Comparison of ENCODE assay signal across 8 mouse cellular contexts in the genomic region with DNA sequence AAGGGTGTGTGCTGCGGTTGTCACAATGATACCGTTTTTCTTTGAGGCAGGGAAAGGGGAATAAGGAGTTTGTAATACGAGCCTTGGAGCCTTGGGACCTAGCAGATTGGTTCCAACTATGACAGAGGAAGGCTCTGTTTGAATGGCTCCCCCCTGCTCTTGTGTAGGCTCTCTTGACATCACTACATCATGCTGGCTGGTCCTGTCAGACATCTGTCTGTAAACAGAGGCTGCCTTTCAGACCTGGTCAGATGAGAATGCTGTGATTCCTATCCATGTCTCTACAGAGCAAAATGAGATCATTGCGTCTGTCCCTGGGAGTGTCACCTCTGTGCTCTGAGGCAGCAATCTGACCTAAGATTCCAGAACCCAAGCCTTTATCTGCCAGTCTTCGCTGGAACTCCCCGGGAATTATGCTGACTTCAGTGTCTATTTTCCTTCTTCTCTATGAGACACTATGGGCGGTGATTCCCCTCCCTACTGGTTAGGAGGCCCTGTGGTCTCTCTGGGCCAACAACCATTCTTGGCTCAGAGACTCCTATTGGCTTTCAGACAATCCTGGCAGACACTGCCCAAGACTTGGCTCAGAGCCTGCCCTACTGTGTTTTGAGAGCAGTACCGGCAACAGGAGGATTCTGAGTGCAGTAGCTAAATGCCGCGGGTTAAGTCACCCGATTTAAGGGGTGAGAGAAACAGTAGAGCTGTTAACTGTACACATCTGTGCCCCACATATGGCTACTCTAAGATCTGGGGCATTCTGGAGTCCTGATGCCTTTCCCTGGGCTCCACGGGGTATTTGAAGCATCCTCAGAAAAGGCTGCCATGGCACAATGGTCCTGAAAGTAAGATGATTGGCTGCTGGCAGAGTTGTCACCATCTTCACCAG.
DNase-seq lines count a peak whose midpoint lies in the region; ATAC-seq and TF ChIP-seq lines count a peak whose summit lies in the region.
"Had no signal": no experiment of that assay in that cellular context is flagged by ENCODE, and none has a peak within 500 bp of the region (broad histone marks: within the 10 kb centered on the region; RNA-seq: fewer than 3 reads in every experiment).

No protein-coding gene starts in this region.

- TF ChIP-seq CTCF in lung, postnatal 0 days (IDR thresholded peaks at IDR 0.05) = no peak

- no peaks in the 10 kb centered on the region for H3K36me3 ChIP-seq in lung, postnatal 0 days (ENCODE audit: insufficient read depth, low read length)
- H3K36me3 ChIP-seq: liver, embryonic 15.5 days had no signal

- H3K27me3 ChIP-seq in lung, postnatal 0 days (replicated peaks; ENCODE audit: insufficient read depth, low read length) = no peaks in the 10 kb centered on the region
- H3K27me3 ChIP-seq: liver, embryonic 15.5 days had no signal

- no peaks in the 10 kb centered on the region for H3K4me1 ChIP-seq in lung, postnatal 0 days (ENCODE audit: insufficient read depth, low read depth, low read length)
- H3K4me1 ChIP-seq: liver, embryonic 15.5 days had no signal

- TF ChIP-seq EP300 in lung, postnatal 0 days (IDR thresholded peaks at IDR 0.05) = no peak

- H3K9ac ChIP-seq in lung, postnatal 0 days (replicated peaks; ENCODE audit: low read depth) = no peak overlapping the region
- H3K9ac ChIP-seq: liver, embryonic 15.5 days had no signal

- no peak overlapping the region for H3K4me3 ChIP-seq in lung, postnatal 0 days (ENCODE audit: low read depth, low read length)
- H3K4me3 ChIP-seq: liver, embryonic 15.5 days had no signal

- H3K9me3 ChIP-seq in lung, postnatal 0 days (ENCODE audit: low read length) = no peaks in the 10 kb centered on the region
- H3K9me3 ChIP-seq: liver, embryonic 15.5 days had no signal

- 32% methylated on average over 12 of the region's 12 CpGs for WGBS in lung, postnatal 0 days

- H3K4me2 ChIP-seq in lung, postnatal 0 days (replicated peaks; ENCODE audit: low read depth, low read length) = no peak overlapping the region
- H3K4me2 ChIP-seq: liver, embryonic 15.5 days had no signal

- peak; percentile 76 for ATAC-seq in lung, postnatal 0 days

- peak; percentile 56 for DNase-seq in adrenal gland, adult 8-10 months
- DNase-seq in cerebellum, adult 18-20 months = peak; percentile 76 to 77
- peak; percentile 37 for DNase-seq in gastrocnemius, postnatal 25 days
- peak; percentile 21 to 44 for DNase-seq in kidney, postnatal 36 days
- peak; percentile 71 for DNase-seq in lung, postnatal 0 days (ENCODE audit: low spot score)
- peak; percentile 44 for DNase-seq in skeletal muscle tissue, adult 2 months (ENCODE audit: low read depth, low spot score)
- DNase-seq in c-Kit-positive CD71-positive TER-119-positive erythroid progenitor cells, embryonic 14.5 days (ENCODE audit: low spot score) = no peak

- H3K27ac ChIP-seq in lung, postnatal 0 days (ENCODE audit: low read length) = no peak overlapping the region
- H3K27ac ChIP-seq: liver, embryonic 15.5 days had no signal
